Mouse (Mus musculus) forebrain, embryonic 16.5 days (tissue): ENCODE results near the gene Erc2. TPM values are rescaled to one million over a fixed set of nuclear protein-coding genes. Genes with fewer than 3 reads are reported as not detected.

Experiments used
- ATAC-seq: fragments of 200-750 bp; cut with Nextera tagmentation; 2 replicates; pipeline ENCODE4 v1.8.0; 2017; ENCODE audit warnings: mild to moderate bottlenecking, moderate library complexity
- H3K27ac ChIP-seq: fragments of 300-500 bp; sonication (generic); 2 replicates; pipeline ENCODE4 v1.5.1; 2014; ENCODE audit warnings: low read length, control low read depth
- H3K27me3 ChIP-seq: fragments of 300-500 bp; sonication (generic); replicated peaks from 2 replicates; pipeline ENCODE4 v1.6.1; 2014; ENCODE audit warnings: low read length; ENCODE audit not compliant: control insufficient read depth, insufficient read depth
- H3K36me3 ChIP-seq: fragments of 300-500 bp; sonication (generic); 2 replicates; pipeline ENCODE4 v1.6.1; 2014; ENCODE audit not compliant: control insufficient read depth, insufficient read depth
- H3K4me1 ChIP-seq: fragments of 300-500 bp; sonication (generic); replicated peaks from 2 replicates; pipeline ENCODE4 v1.6.1; 2014; ENCODE audit warnings: low read length; ENCODE audit not compliant: control insufficient read depth, insufficient read depth
- H3K4me2 ChIP-seq: fragments of 300-500 bp; sonication (generic); 2 replicates; pipeline ENCODE4 v1.6.1; 2014; ENCODE audit warnings: mild to moderate bottlenecking, low read length, control low read depth
- H3K4me3 ChIP-seq: fragments of 300-500 bp; sonication (generic); replicated peaks from 2 replicates; pipeline ENCODE4 v1.5.1; 2014; ENCODE audit warnings: mild to moderate bottlenecking, low read length, control low read depth
- H3K9ac ChIP-seq: fragments of 300-500 bp; sonication (generic); replicated peaks from 2 replicates; pipeline ENCODE4 v1.6.1; 2014; ENCODE audit warnings: low read depth, low read length, control low read depth
- H3K9me3 ChIP-seq: fragments of 300-500 bp; sonication (generic); 2 replicates; pipeline ENCODE4 v1.6.1; 2016; ENCODE audit warnings: low read length; ENCODE audit not compliant: control insufficient read depth
- WGBS: fragments of 180-500 bp; shearing (Covaris S2); extraction: QIAGEN DNeasy Blood & Tissue Kit; methylation state at CpG from one replicate; pipeline ENCODE4 v1.1.7; 2014; 5-methylcytosine and 5-hydroxymethylcytosine counted together
- polyA plus RNA-seq: library from polyadenylated mRNA; unstranded; fragments of >200 nt; fragmentation: Nextera tagmentation; extraction: Ambion mirVana; gene quantifications from 2 replicates; pipeline ENCODE4 v1.2.1, GENCODE M21; 2015

Erc2 gene
- polyA plus RNA-seq, 1 experiment from 2014 or later: 78.0 TPM

- Histone ChIP-seq H3K27me3 (no peaks in the 10 kb centered on the region), H3K4me3 (no peak overlapping the region), H3K4me2 (no peak overlapping the region), H3K9ac (no peak overlapping the region), H3K4me1 (no peaks in the 10 kb centered on the region), H3K9me3 (no peaks in the 10 kb centered on the region), H3K36me3 (no peaks in the 10 kb centered on the region), H3K27ac (no peak overlapping the region)
- no peak for ATAC-seq
- 69% methylated on average over 2 of the region's 2 CpGs for WGBS
Observed at GRCm38 (mm10) chr14:27956801-27957200, 334.6 kb downstream of the Erc2 start.

DNA sequence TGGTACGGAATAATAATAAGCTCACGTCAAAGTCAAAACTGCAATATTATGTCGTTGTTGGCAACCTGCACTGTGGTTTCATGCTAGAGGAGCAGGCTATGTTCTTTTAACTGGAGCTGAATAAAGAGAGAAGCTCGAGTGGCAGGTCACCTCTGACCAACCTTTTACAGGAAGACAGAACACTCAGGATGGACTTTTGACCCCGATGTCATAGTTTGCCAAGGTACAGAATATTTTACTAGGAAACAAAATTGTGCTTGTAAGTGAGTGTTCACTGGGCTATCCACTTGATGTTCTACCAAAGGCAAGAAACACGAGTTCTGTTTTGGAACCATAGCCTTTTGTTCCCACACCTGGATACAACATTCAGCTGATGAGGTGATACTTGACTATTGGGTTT is 351.5 kb downstream of the Erc2 start:
- ATAC-seq: no peak
- 90% methylated on average over 6 of the region's 6 CpGs for WGBS

GRCm38 (mm10) chr14:27975661-27976060 is 353.4 kb downstream of the Erc2 start:
- no peaks in the 10 kb centered on the region for H3K36me3 ChIP-seq
- H3K4me3 ChIP-seq: no peak overlapping the region
- H3K9me3 ChIP-seq: no peaks in the 10 kb centered on the region
- H3K27ac ChIP-seq: no peak overlapping the region
- no peak overlapping the region for H3K4me2 ChIP-seq
- H3K4me1 ChIP-seq: no peaks in the 10 kb centered on the region
- 63% methylated on average over 1 of the region's 1 CpGs for WGBS
- no peaks in the 10 kb centered on the region for H3K27me3 ChIP-seq
- no peak overlapping the region for H3K9ac ChIP-seq
- ATAC-seq: no peak

More for the DNA sequence above, 351.5 kb downstream of the Erc2 start:
- Histone ChIP-seq H3K27ac (no peak overlapping the region), H3K36me3 (no peaks in the 10 kb centered on the region), H3K9me3 (no peaks in the 10 kb centered on the region), H3K4me1 (no peaks in the 10 kb centered on the region), H3K4me3 (no peak overlapping the region), H3K4me2 (no peak overlapping the region), H3K27me3 (no peaks in the 10 kb centered on the region), H3K9ac (no peak overlapping the region)

DNA sequence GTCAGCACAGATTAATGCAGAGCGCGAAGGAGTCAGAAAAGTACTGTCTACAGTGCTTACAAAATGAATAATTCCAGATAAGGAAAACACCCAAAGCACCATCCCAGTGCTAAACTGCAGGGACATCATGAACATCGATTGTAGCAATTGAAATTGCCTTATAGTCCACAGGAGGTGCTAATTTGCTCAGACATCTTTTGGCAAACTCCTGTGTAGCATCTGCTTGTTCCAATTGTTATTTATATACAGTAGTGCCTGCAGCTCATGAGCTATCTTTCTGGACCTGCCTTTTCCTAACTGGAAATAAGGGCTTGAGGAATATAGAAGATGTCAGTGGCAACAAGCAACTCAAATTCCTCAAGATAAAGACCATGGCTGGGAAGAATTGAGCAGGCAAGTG is 362.5 kb downstream of the Erc2 start:
- H3K27me3 ChIP-seq: no peaks in the 10 kb centered on the region
- WGBS: 77% methylated on average over 3 of the region's 3 CpGs
- no peaks in the 10 kb centered on the region for H3K9me3 ChIP-seq
- no peak for ATAC-seq
- no peak overlapping the region for H3K4me3 ChIP-seq
- no peak overlapping the region for H3K9ac ChIP-seq
- no peaks in the 10 kb centered on the region for H3K36me3 ChIP-seq
- H3K4me1 ChIP-seq: no peaks in the 10 kb centered on the region; the same call in 1 of the 2 replicates
- no peak overlapping the region for H3K27ac ChIP-seq
- H3K4me2 ChIP-seq: no peak overlapping the region

DNA sequence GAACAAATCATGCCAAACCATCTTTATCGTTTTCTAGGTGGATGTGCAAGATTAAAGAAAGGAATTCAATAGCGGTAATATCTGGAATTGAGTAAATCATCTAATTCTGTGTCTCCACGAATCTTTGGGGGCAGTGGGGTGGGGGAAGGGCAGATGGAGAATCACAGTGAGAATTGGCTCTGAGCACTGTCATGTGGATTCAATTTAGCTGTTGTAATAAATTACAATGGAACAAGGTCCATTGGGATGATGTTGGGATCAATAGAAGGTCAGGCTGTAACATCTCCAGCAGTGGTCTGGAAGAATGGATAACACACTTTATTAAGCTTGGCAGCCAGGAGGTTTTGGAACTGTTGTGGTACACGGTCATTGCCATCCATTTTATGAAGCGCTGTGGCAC is 363.0 kb downstream of the Erc2 start:
- Histone ChIP-seq H3K36me3 (no peaks in the 10 kb centered on the region), H3K4me2 (no peak overlapping the region), H3K9ac (no peak overlapping the region), H3K4me1 (no peaks in the 10 kb centered on the region; the same call in 1 of the 2 replicates), H3K9me3 (no peaks in the 10 kb centered on the region), H3K4me3 (no peak overlapping the region), H3K27ac (no peak overlapping the region), H3K27me3 (no peaks in the 10 kb centered on the region)
- ATAC-seq: no peak
- 88% methylated on average over 5 of the region's 5 CpGs for WGBS

- no peak overlapping the region for H3K27ac ChIP-seq
- H3K4me2 ChIP-seq: no peak overlapping the region
- no peak overlapping the region for H3K9ac ChIP-seq
- H3K4me3 ChIP-seq: no peak overlapping the region
- 96% methylated on average over 1 of the region's 1 CpGs for WGBS
- ATAC-seq: no peak
- no peaks in the 10 kb centered on the region; the same call in 1 of the 2 replicates for H3K4me1 ChIP-seq
- no peaks in the 10 kb centered on the region for H3K36me3 ChIP-seq
- H3K27me3 ChIP-seq: no peaks in the 10 kb centered on the region
- H3K9me3 ChIP-seq: no peaks in the 10 kb centered on the region
Observed at GRCm38 (mm10) chr14:27987422-27987821, 365.2 kb downstream of the Erc2 start.

DNA sequence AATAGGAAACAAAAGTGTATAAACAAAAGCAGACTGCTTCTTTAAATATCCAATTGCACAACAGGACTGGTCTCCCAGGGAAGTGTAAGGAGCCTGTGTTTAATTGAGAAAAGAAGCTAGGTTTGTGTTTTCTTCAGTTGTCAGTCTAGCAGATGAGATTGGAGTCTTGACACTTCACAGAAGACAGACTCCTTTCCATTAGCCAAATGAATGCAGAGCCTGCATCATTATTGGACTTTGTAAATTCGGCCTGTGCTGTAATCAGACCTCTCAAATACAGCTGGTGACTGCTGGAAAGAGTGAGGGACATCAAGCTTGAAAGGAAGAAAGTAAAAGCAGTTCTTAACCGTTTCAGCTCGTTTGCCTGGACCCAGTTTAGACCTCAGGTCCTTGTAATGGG is 376.3 kb downstream of the Erc2 start:
- H3K27me3 ChIP-seq: no peaks in the 10 kb centered on the region
- no peak overlapping the region for H3K9ac ChIP-seq
- H3K4me1 ChIP-seq: peaks cover 6% of the 10 kb centered on the region
- WGBS: 23% methylated on average over 3 of the region's 3 CpGs
- no peaks in the 10 kb centered on the region for H3K9me3 ChIP-seq
- no peak overlapping the region for H3K27ac ChIP-seq
- H3K4me2 ChIP-seq: no peak overlapping the region
- no peaks in the 10 kb centered on the region for H3K36me3 ChIP-seq
- H3K4me3 ChIP-seq: no peak overlapping the region
- no peak for ATAC-seq

- no peak for ATAC-seq
- H3K4me2 ChIP-seq: no peak overlapping the region
- H3K27ac ChIP-seq: no peak overlapping the region
- 52% methylated on average over 4 of the region's 4 CpGs for WGBS
- H3K36me3 ChIP-seq: no peaks in the 10 kb centered on the region
- no peak overlapping the region for H3K9ac ChIP-seq
- H3K27me3 ChIP-seq: no peaks in the 10 kb centered on the region
- H3K4me1 ChIP-seq: no peaks in the 10 kb centered on the region
- H3K9me3 ChIP-seq: no peaks in the 10 kb centered on the region
- no peak overlapping the region for H3K4me3 ChIP-seq
Observed at GRCm38 (mm10) chr14:28004023-28004422, 381.8 kb downstream of the Erc2 start.

DNA sequence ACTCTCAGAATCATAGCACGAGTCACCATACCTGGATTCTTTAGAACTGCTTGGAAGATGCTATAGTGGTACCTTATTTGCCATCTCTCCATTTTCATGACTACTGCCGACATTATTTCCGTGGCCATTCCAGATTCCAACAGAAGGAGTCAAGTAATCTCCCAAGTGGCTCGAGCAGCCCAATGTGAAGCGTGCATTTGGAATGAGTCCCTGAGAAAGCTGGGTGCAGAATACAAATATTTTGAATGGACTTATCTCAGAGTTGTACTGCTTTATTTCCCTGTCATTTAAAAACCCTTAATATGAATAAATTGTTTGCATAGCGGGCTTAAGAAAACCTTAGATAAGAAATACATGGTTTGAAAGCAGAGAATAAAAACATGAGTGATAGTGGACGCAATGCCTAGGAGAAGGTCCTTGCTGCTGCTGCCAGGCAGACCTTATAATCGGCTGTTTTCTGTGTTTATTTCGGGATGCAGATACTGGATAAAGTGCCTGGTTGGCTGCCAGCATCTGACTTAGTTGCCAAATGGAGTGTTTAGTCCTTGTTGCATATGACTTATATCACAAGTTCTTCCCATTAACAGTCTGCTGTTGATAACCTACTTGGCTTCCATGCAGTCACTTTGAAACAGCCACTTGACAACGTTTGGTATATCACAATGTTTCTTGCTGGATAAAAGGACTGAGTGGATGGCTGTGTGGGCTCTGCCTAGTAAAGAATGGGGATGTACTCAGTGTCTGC is 388.5 kb downstream of the Erc2 start:
- Histone ChIP-seq H3K9me3 (no peaks in the 10 kb centered on the region), H3K27ac (no peak overlapping the region), H3K36me3 (no peaks in the 10 kb centered on the region), H3K4me3 (no peak overlapping the region), H3K4me2 (no peak overlapping the region), H3K4me1 (peaks cover 4% of the 10 kb centered on the region; the same call in 1 of the 2 replicates), H3K27me3 (no peaks in the 10 kb centered on the region), H3K9ac (no peak overlapping the region)
- ATAC-seq: no peak
- WGBS: 68% methylated on average over 10 of the region's 10 CpGs

DNA sequence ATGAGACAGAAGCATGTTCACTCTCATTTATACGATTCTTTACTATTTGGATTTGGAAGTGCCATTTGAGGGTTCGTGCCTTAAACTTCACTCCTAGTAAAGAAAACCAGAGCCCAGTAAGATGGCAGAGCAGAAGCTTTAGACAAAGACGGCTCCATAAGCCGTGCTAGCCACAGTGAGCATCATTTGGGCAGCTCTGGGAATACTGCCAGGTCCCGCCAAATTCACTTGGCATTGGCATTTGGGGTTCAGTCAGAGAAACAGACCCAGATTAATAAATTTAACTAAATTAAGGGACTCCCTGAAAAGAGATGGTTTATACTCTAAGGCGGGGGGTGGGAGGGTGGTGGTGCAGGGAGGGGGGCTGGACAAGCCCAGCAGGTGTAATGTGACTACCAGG is 401.0 kb downstream of the Erc2 start:
- no peaks in the 10 kb centered on the region for H3K9me3 ChIP-seq
- 28% methylated on average over 6 of the region's 6 CpGs for WGBS
- no peak overlapping the region for H3K4me3 ChIP-seq
- no peak overlapping the region for H3K4me2 ChIP-seq
- H3K4me1 ChIP-seq: peaks cover 4% of the 10 kb centered on the region; the same call in 1 of the 2 replicates
- H3K27ac ChIP-seq: no peak overlapping the region
- no peaks in the 10 kb centered on the region for H3K36me3 ChIP-seq
- no peak for ATAC-seq
- H3K27me3 ChIP-seq: no peaks in the 10 kb centered on the region
- no peak overlapping the region for H3K9ac ChIP-seq
